Mouse (Mus musculus) embryonic facial prominence, embryonic 12.5 days (tissue): ENCODE data around the gene Myoc. TPM values are rescaled to one million over a fixed set of nuclear protein-coding genes. Genes with fewer than 3 reads are reported as not detected.
"Not testable (repeated sequence)": the region's sequence is repeated elsewhere in the genome, so short reads cannot be mapped to it uniquely, and the experiment has no call there.

Experiments
- ATAC-seq: fragments of 200-750 bp; cut with Nextera tagmentation; 2 replicates; pipeline ENCODE4 v1.8.0; 2017; ENCODE audit not compliant: insufficient number of reproducible peaks, insufficient read depth, low FRiP score, low TSS enrichment
- H3K27ac ChIP-seq: fragments of 300-500 bp; sonication (generic); 2 replicates; pipeline ENCODE4 v1.5.1; 2016; ENCODE audit warnings: mild to moderate bottlenecking
- H3K27me3 ChIP-seq: fragments of 300-500 bp; sonication (generic); 2 replicates; pipeline ENCODE4 v1.6.1; 2016; ENCODE audit warnings: mild to moderate bottlenecking, moderate library complexity
- H3K36me3 ChIP-seq: fragments of 300-500 bp; sonication (generic); 2 replicates; pipeline ENCODE4 v1.6.1; 2016; ENCODE audit warnings: mild to moderate bottlenecking
- H3K4me1 ChIP-seq: fragments of 300-500 bp; sonication (generic); 2 replicates; pipeline ENCODE4 v1.6.1; 2016
- H3K4me2 ChIP-seq: fragments of 300-500 bp; sonication (generic); replicated peaks from 2 replicates; pipeline ENCODE4 v1.6.1; 2016; ENCODE audit warnings: mild to moderate bottlenecking, moderate library complexity
- H3K4me3 ChIP-seq: fragments of 300-500 bp; sonication (generic); 2 replicates; pipeline ENCODE4 v1.5.1; 2016; ENCODE audit warnings: mild to moderate bottlenecking
- H3K9ac ChIP-seq: fragments of 300-500 bp; sonication (generic); 2 replicates; pipeline ENCODE4 v1.6.1; 2016; ENCODE audit warnings: mild to moderate bottlenecking, moderate library complexity
- H3K9me3 ChIP-seq: fragments of 300-500 bp; sonication (generic); 2 replicates; pipeline ENCODE4 v1.6.1; 2016; ENCODE audit warnings: mild to moderate bottlenecking, moderate library complexity
- WGBS: fragments of 180-500 bp; shearing (Covaris S2); methylation state at CpG from one replicate; pipeline ENCODE4 v1.1.7; 2016; 5-methylcytosine and 5-hydroxymethylcytosine counted together
- polyA plus RNA-seq: library from polyadenylated mRNA; unstranded; fragments of >200 nt; fragmentation: Nextera tagmentation; extraction: Ambion mirVana; gene quantifications from 2 replicates; pipeline ENCODE4 v1.2.1, GENCODE M21; 2016

Myoc gene
- polyA plus RNA-seq, 1 experiment from 2014 or later, result not detected

DNA sequence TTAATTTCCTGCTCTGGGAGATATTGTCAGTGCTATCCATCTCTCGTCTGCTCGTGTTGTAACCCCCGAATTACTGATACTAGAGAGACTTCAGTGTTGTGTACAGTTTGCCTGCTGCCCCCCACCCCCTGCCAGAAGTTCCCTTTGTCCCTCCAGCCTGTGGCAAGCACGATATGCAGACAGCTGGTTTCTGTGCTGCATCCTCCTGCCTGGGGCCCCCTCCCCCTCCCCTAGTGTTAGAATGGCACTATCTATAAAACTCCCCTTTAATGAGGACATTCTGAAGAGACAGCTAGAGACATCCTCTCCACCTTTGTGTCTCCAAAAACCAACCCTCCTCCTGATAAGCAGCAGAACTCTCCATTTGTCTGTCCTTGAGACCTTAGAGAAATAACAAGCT is 15.1 kb upstream of the Myoc start:
- Histone ChIP-seq H3K27ac (no peak overlapping the region), H3K4me3 (no peak overlapping the region), H3K36me3 (no peaks in the 10 kb centered on the region), H3K9me3 (no peaks in the 10 kb centered on the region), H3K9ac (no peak overlapping the region), H3K4me2 (no peak overlapping the region), H3K27me3 (no peaks in the 10 kb centered on the region), H3K4me1 (no peaks in the 10 kb centered on the region)
- ATAC-seq, result no peak
- WGBS, result 44% methylated on average over 4 of the region's 4 CpGs

- Histone ChIP-seq H3K27me3 (no peaks in the 10 kb centered on the region), H3K36me3 (no peaks in the 10 kb centered on the region), H3K4me1 (no peaks in the 10 kb centered on the region), H3K4me2 (no peak overlapping the region), H3K27ac (no peak overlapping the region), H3K9ac (no peak overlapping the region), H3K9me3 (no peaks in the 10 kb centered on the region), H3K4me3 (no peak overlapping the region)
- WGBS, result 73% methylated on average over 7 of the region's 7 CpGs
- no peak for ATAC-seq
Observed at GRCm38 (mm10) chr1:162625229-162625628, 13.7 kb upstream of the Myoc start.

- not testable (repeated sequence) for H3K4me2 ChIP-seq, H3K9me3 ChIP-seq, H3K4me1 ChIP-seq, H3K27ac ChIP-seq, H3K27me3 ChIP-seq, H3K4me3 ChIP-seq, ATAC-seq, H3K9ac ChIP-seq, H3K36me3 ChIP-seq
- 95% methylated on average over 4 of the region's 4 CpGs for WGBS
Observed at GRCm38 (mm10) chr1:162627821-162628220, 11.1 kb upstream of the Myoc start.

GRCm38 (mm10) chr1:162628326-162628725 is 10.6 kb upstream of the Myoc start:
- H3K27ac ChIP-seq, result not testable (repeated sequence)

DNA sequence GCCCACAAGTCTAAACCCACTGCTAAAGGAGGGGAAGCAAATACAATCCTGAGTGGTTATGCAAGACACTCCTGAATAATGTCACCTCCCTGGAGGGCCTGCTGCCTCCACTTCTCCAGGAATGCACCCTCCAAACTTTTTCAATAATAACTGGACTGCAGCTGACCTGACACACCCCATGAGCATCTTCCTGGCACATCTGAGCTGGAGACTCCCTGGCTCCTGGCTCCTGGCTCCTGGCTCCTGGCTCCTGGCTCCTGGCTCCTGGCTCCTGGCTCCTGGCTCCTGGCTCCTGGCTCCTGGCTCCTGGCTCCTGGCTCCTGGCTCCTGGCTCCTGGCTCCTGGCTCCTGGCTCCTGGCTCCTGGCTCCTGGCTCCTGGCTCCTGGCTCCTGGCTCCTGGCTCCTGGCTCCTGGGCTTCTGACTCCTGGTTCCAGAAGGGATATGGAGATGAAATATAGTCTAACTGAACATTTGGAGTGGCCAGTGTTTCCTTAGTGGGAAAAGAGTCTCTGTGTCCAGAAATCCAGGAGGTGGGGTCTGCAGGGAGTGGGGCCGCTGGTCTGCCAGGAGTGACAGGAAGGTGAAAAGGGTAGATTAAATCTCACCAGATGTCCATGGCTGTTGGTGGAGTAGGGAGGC is 3.5 kb upstream of the Myoc start:
- H3K4me3 ChIP-seq, H3K36me3 ChIP-seq, H3K27ac ChIP-seq, ATAC-seq, H3K4me1 ChIP-seq, H3K9ac ChIP-seq, H3K4me2 ChIP-seq, H3K27me3 ChIP-seq, H3K9me3 ChIP-seq: not testable (repeated sequence)
- WGBS, result 24% methylated on average over 1 of the region's 1 CpGs

More at GRCm38 (mm10) chr1:162628326-162628725, 10.6 kb upstream of the Myoc start:
- WGBS, result 94% methylated on average over 15 of the region's 15 CpGs
- H3K9ac ChIP-seq, ATAC-seq, H3K36me3 ChIP-seq, H3K4me1 ChIP-seq, H3K4me2 ChIP-seq, H3K9me3 ChIP-seq, H3K4me3 ChIP-seq, H3K27me3 ChIP-seq: not testable (repeated sequence)

DNA sequence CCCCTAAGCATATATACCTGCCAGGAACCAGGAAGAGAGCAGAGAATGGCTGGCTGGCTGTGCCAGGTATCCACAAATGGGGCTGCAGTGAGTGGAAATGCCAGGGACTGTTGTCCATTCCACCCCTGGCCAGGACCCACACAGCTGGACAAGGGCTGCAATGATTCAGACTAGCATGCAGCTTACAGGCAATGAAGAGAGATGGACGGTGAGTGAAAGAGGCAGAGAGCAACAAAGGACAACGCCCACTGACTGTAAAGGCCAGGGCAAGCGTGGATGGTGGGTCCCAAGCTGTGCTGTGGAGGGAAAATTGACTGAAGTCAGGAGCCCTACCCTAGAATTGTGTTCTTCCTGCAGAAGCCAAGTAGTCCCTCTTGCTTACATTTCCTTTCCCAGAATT is 2.4 kb upstream of the Myoc start:
- WGBS, result 77% methylated on average over 3 of the region's 3 CpGs
- no peak overlapping the region for H3K9ac ChIP-seq
- H3K36me3 ChIP-seq, result no peaks in the 10 kb centered on the region
- 0 out of 2 replicates have a peak, but pooled peaks cover 6% of the 10 kb centered on the region for H3K4me1 ChIP-seq
- H3K27ac ChIP-seq, result no peak overlapping the region
- H3K9me3 ChIP-seq, result no peaks in the 10 kb centered on the region
- no peak for ATAC-seq
- H3K4me3 ChIP-seq, result no peak overlapping the region
- H3K4me2 ChIP-seq, result no peak overlapping the region
- H3K27me3 ChIP-seq, result no peaks in the 10 kb centered on the region

DNA sequence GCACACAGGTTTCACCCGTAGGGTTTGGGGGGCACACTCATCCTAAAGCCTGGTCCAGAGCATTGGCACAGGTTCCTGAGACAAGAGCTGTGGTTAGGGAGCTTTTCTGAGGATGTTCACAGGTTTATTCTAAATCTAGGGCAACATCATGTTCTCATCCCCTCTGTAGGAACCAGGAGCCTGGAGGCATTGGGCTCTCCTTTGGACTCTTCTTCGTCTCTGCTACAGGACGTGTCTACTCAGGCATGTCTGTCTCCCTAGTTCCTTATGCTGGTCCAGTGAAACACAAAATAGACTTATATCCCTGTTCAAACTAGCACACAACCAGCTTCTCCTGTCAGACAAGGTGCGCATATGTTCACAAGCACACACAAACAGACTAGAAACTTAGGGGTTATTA is 420 bp upstream of the Myoc start:
- ATAC-seq, result no peak
- WGBS, result 90% methylated on average over 4 of the region's 4 CpGs

DNA sequence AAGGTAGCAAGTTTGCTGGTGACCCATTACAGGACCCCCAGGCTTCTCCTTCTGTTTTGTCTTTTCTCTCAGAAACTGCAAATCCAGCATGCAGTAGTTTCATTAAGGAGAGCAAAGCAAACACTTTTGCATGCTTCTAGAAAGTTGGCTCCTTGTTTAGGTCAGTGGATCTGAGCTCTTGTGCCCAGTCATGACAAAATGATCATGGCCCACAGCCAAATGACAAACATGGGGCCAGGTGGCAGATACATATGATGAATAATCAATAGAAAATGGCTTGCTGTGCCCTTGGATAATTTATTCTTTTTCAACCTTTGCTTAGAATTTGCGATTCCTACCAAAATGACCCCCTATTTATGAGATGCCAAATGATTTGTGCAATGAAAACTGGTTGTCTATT is 906 bp downstream of the Myoc start:
- H3K36me3 ChIP-seq, result no peaks in the 10 kb centered on the region
- no peak overlapping the region for H3K4me3 ChIP-seq

More for the DNA sequence above, 420 bp upstream of the Myoc start:
- Histone ChIP-seq H3K27me3 (no peaks in the 10 kb centered on the region), H3K4me2 (no peak overlapping the region), H3K36me3 (no peaks in the 10 kb centered on the region), H3K9me3 (no peaks in the 10 kb centered on the region), H3K9ac (no peak overlapping the region), H3K4me1 (0 out of 2 replicates have a peak, but pooled peaks cover 6% of the 10 kb centered on the region), H3K4me3 (no peak overlapping the region), H3K27ac (no peak overlapping the region)

GRCm38 (mm10) chr1:162642591-162642990 is 3.6 kb downstream of the Myoc start:
- Histone ChIP-seq H3K4me1 (no peaks in the 10 kb centered on the region), H3K9ac (no peak overlapping the region), H3K36me3 (no peaks in the 10 kb centered on the region), H3K27me3 (no peaks in the 10 kb centered on the region), H3K9me3 (no peaks in the 10 kb centered on the region), H3K27ac (no peak overlapping the region), H3K4me3 (no peak overlapping the region), H3K4me2 (no peak overlapping the region)
- 74% methylated on average over 3 of the region's 3 CpGs for whole genome bisulfite sequencing
- no peak for ATAC-seq

More for the DNA sequence above, 906 bp downstream of the Myoc start:
- WGBS, result 96% methylated on average over 1 of the region's 1 CpGs
- ATAC-seq, result no peak
- Histone ChIP-seq H3K27me3 (no peaks in the 10 kb centered on the region), H3K27ac (no peak overlapping the region), H3K9ac (no peak overlapping the region), H3K4me1 (0 out of 2 replicates have a peak, but pooled peaks cover 6% of the 10 kb centered on the region), H3K4me2 (no peak overlapping the region), H3K9me3 (no peaks in the 10 kb centered on the region)

- no peak overlapping the region for H3K4me3 ChIP-seq
- H3K4me1 ChIP-seq, result no peaks in the 10 kb centered on the region
- ATAC-seq, result no peak
- no peaks in the 10 kb centered on the region for H3K9me3 ChIP-seq
- H3K27me3 ChIP-seq, result no peaks in the 10 kb centered on the region
- H3K27ac ChIP-seq, result no peak overlapping the region
- 40% methylated on average over 4 of the region's 4 CpGs for WGBS
- no peak overlapping the region for H3K4me2 ChIP-seq
- H3K9ac ChIP-seq, result no peak overlapping the region
- no peaks in the 10 kb centered on the region for H3K36me3 ChIP-seq
Observed at GRCm38 (mm10) chr1:162643752-162644151, 4.8 kb downstream of the Myoc start.

DNA sequence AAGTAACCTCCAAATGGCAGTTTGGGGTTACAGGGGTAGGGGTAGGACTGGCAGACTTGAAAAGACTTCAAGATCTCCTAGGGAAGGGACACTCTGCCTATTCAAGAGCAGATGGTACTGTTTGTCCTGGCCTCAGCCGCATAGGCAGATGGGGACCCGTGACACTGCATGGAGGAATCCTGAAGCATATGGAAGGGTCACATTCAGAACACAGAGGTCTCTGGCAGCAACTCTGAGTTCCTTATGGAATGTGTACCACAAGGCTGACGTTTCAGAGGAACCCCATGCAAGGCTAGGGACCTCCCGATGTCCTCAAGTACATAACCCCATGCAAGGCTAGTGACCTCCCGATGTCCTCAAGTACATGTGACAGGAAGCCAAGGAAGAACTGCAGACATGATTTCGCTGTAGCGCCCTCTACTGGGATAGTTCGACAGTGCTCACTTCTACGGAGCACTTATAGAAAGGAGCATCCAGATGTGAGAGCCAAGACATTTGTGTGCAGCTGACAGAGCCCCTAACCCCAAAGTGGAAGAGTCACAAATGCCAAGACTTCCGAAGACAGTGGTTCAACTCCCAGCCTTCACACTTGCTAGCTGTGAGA is 7.2 kb downstream of the Myoc start:
- Histone ChIP-seq H3K4me3 (no peak overlapping the region), H3K4me2 (no peak overlapping the region), H3K4me1 (no peaks in the 10 kb centered on the region), H3K9me3 (no peaks in the 10 kb centered on the region), H3K36me3 (no peaks in the 10 kb centered on the region), H3K9ac (no peak overlapping the region), H3K27ac (no peak overlapping the region), H3K27me3 (no peaks in the 10 kb centered on the region)
- no peak for ATAC-seq
- WGBS, result 76% methylated on average over 10 of the region's 10 CpGs

GRCm38 (mm10) chr1:162648416-162648815 is 9.5 kb downstream of the Myoc start:
- 95% methylated on average over 14 of the region's 14 CpGs for WGBS
- H3K9me3 ChIP-seq, result no peaks in the 10 kb centered on the region
- no peaks in the 10 kb centered on the region for H3K27me3 ChIP-seq
- no peak for ATAC-seq
- H3K27ac ChIP-seq, result no peak overlapping the region
- H3K4me1 ChIP-seq, result no peaks in the 10 kb centered on the region
- H3K4me2 ChIP-seq, result no peak overlapping the region
- no peaks in the 10 kb centered on the region for H3K36me3 ChIP-seq
- no peak overlapping the region for H3K4me3 ChIP-seq
- H3K9ac ChIP-seq, result no peak overlapping the region
